Mouse (Mus musculus) bone marrow macrophage, adult 2 months (primary cell): Measurements from ENCODE around the gene Nrm.

Experiments
- CTCF ChIP-seq: IDR thresholded peaks from 2 replicates; pipeline ENCODE4 v1.5.1; 2012; ENCODE audit warnings: low read depth, mild to moderate bottlenecking, low read length, moderate library complexity
- POLR2A ChIP-seq: IDR thresholded peaks from 2 replicates; pipeline ENCODE4 v1.6.1; 2012; ENCODE audit warnings: mild to moderate bottlenecking, low read depth, low read length, borderline replicate concordance

- TF ChIP-seq POLR2A (no peak), CTCF (no peak)
Observed at GRCm38 (mm10) chr17:35833894-35834293, 27.2 kb upstream of the Nrm start.
